Mouse (Mus musculus) neutrophil, adult 65 days (primary cell): ENCODE results near the gene Gm21972. TPM values are rescaled to one million over a fixed set of nuclear protein-coding genes. Genes with fewer than 3 reads are reported as not detected.

Experiments
- total RNA-seq: library from RNA; stranded (reverse); gene quantifications from 2 replicates; pipeline ENCODE4 v1.2.4, GENCODE M21; 2023

Gm21972 gene
- total RNA-seq = 2.4 TPM in 1 of 2 replicates, not detected in the other

GRCm38 (mm10) chr1:86133337-86133736 is at the start of gene Gm21972:
Gm21972 (plus strand) TSS chr1:86133637.

GRCm38 (mm10) chr1:86111779-86112178 is 21.7 kb upstream of the Gm21972 start, which contains the start of gene Htr2b:
Htr2b (minus strand) TSS chr1:86111970.

GRCm38 (mm10) chr1:86154133-86154823 is 20.8 kb downstream of the Gm21972 start, which contains the start of gene Armc9:
Armc9 (plus strand) TSS chr1:86154780.

Other genes with a start within 250 kb of the Gm21972 start
- 40.2 and 45.8 TPM in 2 replicates for gene Itm2c, start 239.4 kb upstream of the Gm21972 start, total RNA-seq
- gene 4933407L21Rik, start 205.2 kb upstream of the Gm21972 start, total RNA-seq = not detected in 2 replicates
- 0.29 TPM in 1 of 2 replicates, not detected in the other for gene Gpr55, start 172.6 kb upstream of the Gm21972 start, total RNA-seq
- not detected in 2 replicates for gene Spata3, start 116.8 kb upstream of the Gm21972 start, total RNA-seq
- not detected in 2 replicates for gene 2810459M11Rik, start 87.8 kb upstream of the Gm21972 start, total RNA-seq
- gene Psmd1, start 69.2 kb upstream of the Gm21972 start, total RNA-seq = 37.3 and 40.1 TPM in 2 replicates
- not detected in 2 replicates for gene Htr2b, start 21.7 kb upstream of the Gm21972 start, total RNA-seq
- gene Armc9, start 21.1 kb downstream of the Gm21972 start, total RNA-seq = 1.2 and 3.5 TPM in 2 replicates
- 0.27 and 0.41 TPM in 2 replicates for gene B3gnt7, start 169.2 kb downstream of the Gm21972 start, total RNA-seq
- 146 and 185 TPM in 2 replicates for gene Ncl, start 225.8 kb downstream of the Gm21972 start, total RNA-seq